Mouse (Mus musculus) lung, adult 10 weeks (tissue): ENCODE data around the gene Rbm8a2. TPM values are rescaled to one million over a fixed set of nuclear protein-coding genes. Genes with fewer than 3 reads are reported as not detected.

Experiments
- polyA plus RNA-seq: library from polyadenylated mRNA; stranded (reverse); fragments of 350-450 nt; fragmentation: Illumina TruSeq; extraction: RNeasy Lipid Tissue Mini Kit (QIAGEN cat#74804); gene quantifications from one replicate; pipeline ENCODE4 v1.2.3, GENCODE M21; 2014; ENCODE audit warnings: low read depth, low replicate concordance; ENCODE audit not compliant: insufficient read depth

Rbm8a2 gene
- polyA plus RNA-seq: 0.42 TPM

GRCm38 (mm10) chr1:175979014-175979413 is at the start of gene Rbm8a2:
Rbm8a2 (minus strand) TSS chr1:175979114.

Other genes with a start within 250 kb of the Rbm8a2 start
- 0.55 TPM for gene Exo1, start 98.5 kb downstream of the Rbm8a2 start, polyA plus RNA-seq
- not detected for gene Gm38100, start 58.8 kb downstream of the Rbm8a2 start, polyA plus RNA-seq